Mouse (Mus musculus) CH12.LX (cell line): ENCODE measurements at regions not wholly inside any gene's neighbourhood (a gene's known extent, or its start where the extent isn't known, plus 50 kb on each side); places are given as distances from the start of the nearest gene placed in this dataset.

ENCODE experiments used
- DNase-seq: peaks from one replicate; pipeline ENCODE4 v3.0.0-alpha.2; 2013; ENCODE audit errors: extremely low read depth
- H3K27ac ChIP-seq: 2 replicates; pipeline ENCODE4 v1.5.1; 2012; ENCODE audit warnings: low read depth, mild to moderate bottlenecking, control low read depth, moderate library complexity; ENCODE audit not compliant: insufficient read depth
- H3K27me3 ChIP-seq: replicated peaks from 2 replicates; pipeline ENCODE3; 2012; ENCODE audit warnings: inconsistent platforms
- H3K36me3 ChIP-seq, 2 experiments: replicated peaks in 1 of 2; 2 replicates each; pipeline versions ENCODE3 to v1.6.1; 2012; ENCODE audit warnings: inconsistent platforms in 1 of 2, low read length in 1 of 2, mild to moderate bottlenecking in 1 of 2, mixed read lengths in 1 of 2, moderate library complexity in 1 of 2; ENCODE audit not compliant: control insufficient read depth in 1 of 2, insufficient read depth in 1 of 2
- H3K4me1 ChIP-seq, 2 experiments: 2 replicates each; pipeline ENCODE4 v1.6.1; 2012; ENCODE audit warnings: inconsistent platforms in 1 of 2, moderate library complexity in 1 of 2; ENCODE audit not compliant: insufficient read depth in 2 of 2, control insufficient read depth in 1 of 2
- H3K4me2 ChIP-seq: 2 replicates; pipeline ENCODE4 v1.6.1; 2012; ENCODE audit warnings: low read depth, mild to moderate bottlenecking, control low read depth; ENCODE audit not compliant: poor library complexity, insufficient read depth, severe bottlenecking
- H3K4me3 ChIP-seq, 3 experiments: fragments of 150-350 bp in 1 of 3; sonication (generic) in 1 of 3; replicated peaks in 1 of 3; 2 replicates each; pipeline versions ENCODE3 to v1.5.1; 2011 to 2012; ENCODE audit warnings: low read depth in 2 of 3, low read length in 2 of 3, mild to moderate bottlenecking in 2 of 3, moderate library complexity in 2 of 3, control low read depth in 1 of 3, improper control_type of control experiment in 1 of 3, inconsistent platforms in 1 of 3, mixed read lengths in 1 of 3; ENCODE audit not compliant: poor library complexity in 1 of 3
- H3K79me2 ChIP-seq: replicated peaks from 2 replicates; pipeline ENCODE4 v1.6.1; 2012; ENCODE audit warnings: mild to moderate bottlenecking, moderate library complexity; ENCODE audit not compliant: control insufficient read depth, poor library complexity, insufficient read depth, severe bottlenecking; ENCODE audit errors: extremely low read depth
- H3K9ac ChIP-seq: 2 replicates; pipeline ENCODE4 v1.6.1; 2012; ENCODE audit warnings: low read depth, mild to moderate bottlenecking, control low read depth, moderate library complexity; ENCODE audit not compliant: insufficient read depth
- H3K9me3 ChIP-seq: replicated peaks from 2 replicates; pipeline ENCODE3; 2012; ENCODE audit warnings: low read length, inconsistent platforms, mixed read lengths
- BHLHE40 ChIP-seq: IDR thresholded peaks from 2 replicates; pipeline ENCODE4 v1.6.1; 2011; ENCODE audit warnings: mild to moderate bottlenecking, low read depth, low read length, improper control_type of control experiment
- CHD1 ChIP-seq: IDR thresholded peaks from 2 replicates; pipeline ENCODE4 v1.6.1; 2012; ENCODE audit warnings: low read depth, low read length, improper control_type of control experiment, inconsistent platforms
- CHD2 ChIP-seq: IDR thresholded peaks from 2 replicates; pipeline ENCODE4 v1.6.1; 2011; ENCODE audit warnings: low read length, improper control_type of control experiment
- ELF1 ChIP-seq: IDR thresholded peaks from 2 replicates; pipeline ENCODE4 v1.6.1; 2014; ENCODE audit warnings: low read depth, mild to moderate bottlenecking, inconsistent platforms, low read length, improper control_type of control experiment
- ETS1 ChIP-seq: conservative IDR thresholded peaks from 2 replicates; pipeline ENCODE4 v1.6.1; 2012; ENCODE audit warnings: low read depth, mild to moderate bottlenecking, inconsistent platforms, low read length, improper control_type of control experiment, moderate library complexity
- HCFC1 ChIP-seq: IDR thresholded peaks from 2 replicates; pipeline ENCODE4 v1.6.1; 2012; ENCODE audit warnings: low read depth, mild to moderate bottlenecking, inconsistent platforms, low read length, improper control_type of control experiment
- IRF4 ChIP-seq: IDR thresholded peaks from 2 replicates; pipeline ENCODE4 v1.6.1; 2014; ENCODE audit warnings: low read depth, mild to moderate bottlenecking, inconsistent platforms, low read length, improper control_type of control experiment
- KAT2A ChIP-seq: IDR thresholded peaks from 2 replicates; pipeline ENCODE4 v1.6.1; 2012; ENCODE audit warnings: low read length, improper control_type of control experiment, inconsistent platforms; ENCODE audit not compliant: insufficient replicate concordance
- MAX ChIP-seq: IDR thresholded peaks from 2 replicates; pipeline ENCODE4 v1.6.1; 2011; ENCODE audit warnings: low read length, improper control_type of control experiment
- MAZ ChIP-seq: IDR thresholded peaks from 2 replicates; pipeline ENCODE4 v1.6.1; 2012; ENCODE audit warnings: low read depth, mild to moderate bottlenecking, inconsistent platforms, low read length, improper control_type of control experiment, moderate library complexity
- MEF2A ChIP-seq: IDR thresholded peaks from 2 replicates; pipeline ENCODE4 v1.6.1; 2014; ENCODE audit warnings: low read depth, mild to moderate bottlenecking, inconsistent platforms, low read length, improper control_type of control experiment, borderline replicate concordance
- MXI1 ChIP-seq: IDR thresholded peaks from 2 replicates; pipeline ENCODE4 v1.6.1; 2011; ENCODE audit warnings: mild to moderate bottlenecking, low read depth, low read length, improper control_type of control experiment
- MYC ChIP-seq: IDR thresholded peaks from 2 replicates; pipeline ENCODE4 v1.6.1; 2011; ENCODE audit warnings: low read depth, mild to moderate bottlenecking, improper control_type of control experiment, low read length
- POLR2A ChIP-seq: IDR thresholded peaks from 2 replicates; pipeline ENCODE4 v1.6.1; 2011; ENCODE audit warnings: low read depth, mild to moderate bottlenecking, improper control_type of control experiment, low read length
- POLR2AphosphoS2 ChIP-seq: IDR thresholded peaks from 2 replicates; pipeline ENCODE4 v1.6.1; 2011; ENCODE audit warnings: low read depth, low read length, improper control_type of control experiment
- RAD21 ChIP-seq: IDR thresholded peaks from 2 replicates; pipeline ENCODE4 v1.6.1; 2011; ENCODE audit warnings: low read depth, mild to moderate bottlenecking, low read length, improper control_type of control experiment, moderate library complexity
- RCOR1 ChIP-seq: conservative IDR thresholded peaks from 2 replicates; pipeline ENCODE4 v1.6.1; 2012; ENCODE audit warnings: low read depth, mild to moderate bottlenecking, inconsistent platforms, low read length, improper control_type of control experiment
- SIN3A ChIP-seq: IDR thresholded peaks from 2 replicates; pipeline ENCODE4 v1.6.1; 2012; ENCODE audit warnings: low read length, improper control_type of control experiment, inconsistent platforms
- TCF12 ChIP-seq: IDR thresholded peaks from 2 replicates; pipeline ENCODE4 v1.6.1; 2014; ENCODE audit warnings: low read depth, mild to moderate bottlenecking, inconsistent platforms, low read length, improper control_type of control experiment
- UBTF ChIP-seq: IDR thresholded peaks from 2 replicates; pipeline ENCODE4 v1.6.1; 2012; ENCODE audit warnings: low read depth, mild to moderate bottlenecking, inconsistent platforms, low read length, improper control_type of control experiment, moderate library complexity
- USF2 ChIP-seq: conservative IDR thresholded peaks from 2 replicates; pipeline ENCODE4 v1.6.1; 2011; ENCODE audit warnings: low read depth, low read length, improper control_type of control experiment
- ZC3H11A ChIP-seq: IDR thresholded peaks from 2 replicates; pipeline ENCODE4 v1.6.1; 2012; ENCODE audit warnings: low read depth, mild to moderate bottlenecking, inconsistent platforms, low read length, improper control_type of control experiment
- ZKSCAN1 ChIP-seq: IDR thresholded peaks from 2 replicates; pipeline ENCODE4 v1.6.1; 2012; ENCODE audit warnings: low read depth, inconsistent platforms, low read length, improper control_type of control experiment, borderline replicate concordance
- ZMIZ1 ChIP-seq: IDR thresholded peaks from 2 replicates; pipeline ENCODE4 v1.6.1; 2012; ENCODE audit warnings: low read depth, mild to moderate bottlenecking, inconsistent platforms, low read length, improper control_type of control experiment
- ZNF384 ChIP-seq: IDR thresholded peaks from 2 replicates; pipeline ENCODE4 v1.6.1; 2012; ENCODE audit warnings: low read depth, low read length, improper control_type of control experiment, inconsistent platforms
- dilution Hi-C: fragments of 300-500 bp; cut with MboI; formaldehyde crosslinking; loops from 2 replicates; pipeline ENCODE4 v1.14.3; 2020; ENCODE audit warnings: low sequenced_read_pairs; ENCODE audit not compliant: extremely low pct_unique_long_range_greater_than_20kb, extremely low pct_ligation_motif_present
- in situ Hi-C: fragments of 300-500 bp; cut with MboI; formaldehyde crosslinking; loops from 3 replicates; pipeline ENCODE4 v1.14.3; 2019; ENCODE audit warnings: low sequenced_read_pairs, low pct_ligation_motif_present, low pct_unique_long_range_greater_than_20kb, mixed read lengths

- Histone ChIP-seq H3K9me3 (no peaks in the 10 kb centered on the region), H3K79me2 (no peaks in the 10 kb centered on the region), H3K27me3 (no peaks in the 10 kb centered on the region), H3K4me3 (no peak overlapping the region), H3K9ac (no peak overlapping the region), H3K4me2 (no peak overlapping the region), H3K4me1 (no peaks in the 10 kb centered on the region), H3K36me3 (no peaks in the 10 kb centered on the region)
- in situ Hi-C loops: no loop called here
- TF ChIP-seq RCOR1: no peak
- TF ChIP-seq MAX: no peak
- no peak for TF ChIP-seq RAD21
- no peak for TF ChIP-seq USF2
- TF ChIP-seq TCF12: no peak
- TF ChIP-seq UBTF: no peak
- no peak for TF ChIP-seq HCFC1
- no peak for TF ChIP-seq MXI1
- TF ChIP-seq MYC: no peak
- TF ChIP-seq POLR2AphosphoS2: no peak
- no peak for TF ChIP-seq IRF4
- no peak for TF ChIP-seq BHLHE40
- no peak for TF ChIP-seq CHD2
- no peak for TF ChIP-seq ZKSCAN1
- TF ChIP-seq ZNF384: no peak
- TF ChIP-seq ZMIZ1: no peak
- TF ChIP-seq SIN3A: no peak
- TF ChIP-seq, all 38 proteins: peak for 0
- no peak for DNase-seq
- dilution Hi-C loops: no loop called here
- no peak overlapping the region for H3K27ac ChIP-seq
These were observed 218.6 kb downstream of the Mycn start for GRCm38 (mm10) chr12:12722982-12723661.

GRCm38 (mm10) chr12:12716691-12717090 lies 225.0 kb downstream of the Mycn start:
- Histone ChIP-seq H3K4me1 (no peaks in the 10 kb centered on the region), H3K79me2 (no peaks in the 10 kb centered on the region), H3K27me3 (no peaks in the 10 kb centered on the region), H3K9ac (no peak overlapping the region), H3K9me3 (no peaks in the 10 kb centered on the region), H3K4me2 (no peak overlapping the region), H3K4me3 (no peak overlapping the region), H3K36me3 (no peaks in the 10 kb centered on the region), H3K27ac (no peak overlapping the region)
- TF ChIP-seq RCOR1: no peak
- TF ChIP-seq ZC3H11A: no peak
- TF ChIP-seq POLR2A: no peak
- no peak for TF ChIP-seq MYC
- TF ChIP-seq KAT2A: no peak
- TF ChIP-seq MAX: no peak
- TF ChIP-seq IRF4: no peak
- no peak for TF ChIP-seq ETS1
- no peak for TF ChIP-seq UBTF
- no peak for TF ChIP-seq CHD1
- no peak for TF ChIP-seq ELF1
- no peak for TF ChIP-seq ZNF384
- TF ChIP-seq ZKSCAN1: no peak
- TF ChIP-seq SIN3A: no peak
- TF ChIP-seq POLR2AphosphoS2: no peak
- TF ChIP-seq MEF2A: no peak
- TF ChIP-seq MAZ: no peak
- no peak for TF ChIP-seq BHLHE40
- no peak for TF ChIP-seq ZMIZ1
- dilution Hi-C loops: no loop called here
- in situ Hi-C loops: no loop called here
- no peak for DNase-seq
